Mouse (Mus musculus): ENCODE measurements around the gene Dkk3.
A peak's percentile ranks its signal among the peaks of the same experiment; 100 is the strongest.
"Not testable (repeated sequence)": the region's sequence is repeated elsewhere in the genome, so short reads cannot be mapped to it uniquely, and the experiment has no call there.

Gene Dkk3

DNA sequence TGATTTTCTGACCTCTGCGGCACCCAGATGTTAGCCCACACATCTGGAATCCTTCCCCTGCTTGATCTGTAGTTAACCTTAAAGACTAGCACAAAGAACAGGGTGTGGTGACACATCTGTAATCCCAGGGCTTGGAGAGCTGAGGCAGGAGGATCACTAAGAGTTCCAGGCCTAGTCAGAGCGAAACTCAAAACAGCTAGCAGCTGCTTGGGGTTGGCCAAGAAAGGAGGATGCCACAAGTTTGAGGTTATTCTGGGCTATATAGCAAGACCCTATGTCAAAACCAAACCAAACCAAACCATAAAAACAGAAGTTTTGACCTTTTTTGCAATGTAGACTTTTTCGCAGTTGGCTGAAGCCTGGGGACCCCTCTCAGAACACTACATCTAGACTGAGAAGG, 28.2 kb downstream of the Dkk3 start:
- DNase-seq (ENCODE audit: low spot score in 2 of 2): no peak

DNA sequence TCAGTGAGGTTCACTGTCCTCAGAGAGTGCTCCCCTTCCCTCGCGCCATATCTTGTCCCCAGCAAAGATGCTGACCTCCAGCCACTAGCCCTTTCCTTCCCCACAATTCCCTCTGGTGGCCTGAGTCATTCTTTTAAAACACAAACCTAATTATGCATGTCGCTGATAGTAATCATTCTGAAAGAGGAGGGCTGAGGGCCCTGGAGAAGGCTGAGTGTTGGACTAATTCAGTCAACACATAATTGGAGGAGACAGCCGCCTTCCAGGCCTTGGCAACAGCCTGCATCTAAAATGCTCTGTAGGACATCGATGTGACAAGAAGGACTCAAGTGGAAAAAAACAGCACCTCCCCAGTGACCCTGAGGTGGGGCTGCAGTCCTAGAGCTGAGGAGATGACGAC, 29.0 kb downstream of the Dkk3 start:
- no peak for DNase-seq (ENCODE audit: low spot score in 2 of 2)

DNA sequence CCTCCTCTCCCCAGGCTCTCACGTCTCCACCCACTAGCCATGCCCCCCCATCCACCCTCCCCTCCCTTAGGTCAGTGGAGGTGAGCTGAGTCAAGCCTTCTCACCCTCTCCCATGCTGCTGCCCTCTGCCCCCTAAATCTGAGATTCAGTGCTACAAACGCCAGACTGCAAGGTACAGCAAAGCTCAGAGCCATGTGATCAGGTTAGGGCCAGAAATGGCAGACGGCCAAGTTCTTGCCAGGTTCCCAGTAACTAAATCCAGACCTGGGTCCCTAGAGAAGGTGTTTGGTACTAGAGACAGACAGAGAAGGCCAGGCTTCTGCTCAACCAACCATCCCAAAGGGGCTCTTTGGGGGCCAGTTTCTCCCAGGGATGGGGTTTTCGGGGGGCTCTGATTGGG, 30.0 kb downstream of the Dkk3 start:
- no peak for DNase-seq (ENCODE audit: low spot score in 2 of 2)

DNA sequence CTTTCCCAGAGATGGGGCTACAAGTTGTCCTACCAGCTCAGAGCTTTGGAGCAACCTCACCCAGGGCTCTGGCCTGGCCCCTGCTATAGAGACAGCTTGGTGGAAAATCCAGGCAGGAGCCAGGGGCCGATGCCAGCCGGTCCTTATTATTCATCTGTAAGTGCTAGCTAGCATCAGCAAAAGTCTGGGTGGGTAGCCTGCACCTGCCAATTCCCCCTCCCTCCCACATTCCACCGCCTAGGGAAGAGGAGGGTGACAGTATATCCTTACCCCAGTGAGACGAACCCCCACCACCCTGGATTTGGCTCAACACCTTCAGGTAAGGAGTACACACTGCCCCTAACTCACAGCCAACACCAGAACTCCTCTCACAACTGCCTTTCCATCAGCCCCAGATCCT, 30.9 kb downstream of the Dkk3 start:
- no peak for DNase-seq (ENCODE audit: low spot score in 2 of 2)

DNA sequence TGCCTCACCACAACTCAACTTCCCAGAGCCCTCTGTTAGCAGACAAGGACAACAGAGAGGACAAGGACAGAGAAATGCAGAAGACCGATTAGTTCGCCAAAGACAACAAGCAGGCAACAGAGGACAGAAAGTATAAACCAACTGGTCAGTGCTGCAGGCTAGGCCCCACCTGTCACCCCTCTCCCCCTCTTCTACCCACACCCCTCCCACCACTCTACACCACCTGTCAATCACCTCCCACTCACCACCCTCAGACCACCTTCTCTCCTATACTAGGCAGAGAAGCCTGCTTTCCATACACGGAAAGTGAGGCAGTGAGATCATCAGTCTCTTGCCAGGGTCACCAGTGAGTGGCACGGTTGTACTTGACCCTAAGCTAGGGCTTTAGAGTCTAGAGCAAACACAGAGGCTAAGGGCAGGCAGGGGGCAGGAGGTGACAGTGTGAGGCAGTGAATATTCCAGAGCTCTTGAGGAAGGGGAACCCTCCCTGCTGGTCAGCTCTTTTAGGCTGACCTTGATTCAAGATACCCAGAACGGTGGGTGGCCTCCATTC, 31.7 kb downstream of the Dkk3 start:
- DNase-seq (ENCODE audit: low spot score in 2 of 2): no peak

DNA sequence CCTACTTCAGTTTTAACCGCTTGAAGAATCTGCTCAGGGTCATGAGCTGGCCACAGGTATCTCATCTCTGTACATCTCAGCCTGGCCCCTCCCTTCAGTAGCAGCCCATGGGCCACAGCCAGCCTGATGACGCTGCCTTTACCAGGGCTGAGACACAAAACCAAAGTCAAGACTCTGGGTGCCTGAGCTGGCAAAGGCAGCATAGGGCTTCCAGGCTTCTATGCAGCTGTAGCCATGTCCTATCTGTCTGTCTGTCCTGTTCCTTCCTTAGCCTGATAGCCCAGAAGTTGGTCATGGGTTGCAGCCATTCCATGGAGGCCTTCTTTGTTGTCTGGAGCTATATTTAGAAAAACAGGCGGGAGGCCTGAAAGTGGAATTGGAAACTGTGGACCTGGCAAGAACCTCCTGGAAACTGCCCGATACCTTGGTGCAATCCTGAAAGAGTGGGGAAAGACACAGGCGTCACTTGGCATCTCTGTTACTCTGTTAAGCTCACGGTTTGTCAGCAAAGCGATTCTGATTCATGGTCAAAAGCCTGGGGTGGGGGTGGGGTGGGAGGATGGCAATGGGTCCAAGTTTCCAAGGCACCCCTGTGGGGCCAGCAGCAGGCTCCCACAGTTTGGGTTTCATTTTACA, 33.1 kb downstream of the Dkk3 start:
- no peak for DNase-seq (ENCODE audit: low spot score in 2 of 2)

DNA sequence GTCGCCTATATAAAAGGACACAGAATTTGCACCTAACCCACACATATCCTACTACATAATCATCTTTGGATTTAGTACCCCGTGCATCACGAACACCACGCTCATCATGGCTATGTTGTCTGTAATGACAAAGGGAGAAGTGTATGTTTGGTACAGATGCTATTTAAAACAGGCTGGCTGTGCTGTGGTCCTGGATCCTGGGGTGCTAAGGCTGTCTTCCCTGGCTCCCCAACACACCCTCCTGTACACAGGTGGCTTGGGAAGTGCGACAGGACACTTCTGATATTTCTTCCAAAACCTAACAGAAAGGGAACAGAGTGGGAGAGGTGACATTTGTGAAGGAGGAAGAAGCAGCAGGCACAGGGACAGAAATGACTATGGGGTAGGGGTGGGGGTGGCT, 35.2 kb downstream of the Dkk3 start:
- DNase-seq (ENCODE audit: low spot score in 2 of 2): no peak

DNA sequence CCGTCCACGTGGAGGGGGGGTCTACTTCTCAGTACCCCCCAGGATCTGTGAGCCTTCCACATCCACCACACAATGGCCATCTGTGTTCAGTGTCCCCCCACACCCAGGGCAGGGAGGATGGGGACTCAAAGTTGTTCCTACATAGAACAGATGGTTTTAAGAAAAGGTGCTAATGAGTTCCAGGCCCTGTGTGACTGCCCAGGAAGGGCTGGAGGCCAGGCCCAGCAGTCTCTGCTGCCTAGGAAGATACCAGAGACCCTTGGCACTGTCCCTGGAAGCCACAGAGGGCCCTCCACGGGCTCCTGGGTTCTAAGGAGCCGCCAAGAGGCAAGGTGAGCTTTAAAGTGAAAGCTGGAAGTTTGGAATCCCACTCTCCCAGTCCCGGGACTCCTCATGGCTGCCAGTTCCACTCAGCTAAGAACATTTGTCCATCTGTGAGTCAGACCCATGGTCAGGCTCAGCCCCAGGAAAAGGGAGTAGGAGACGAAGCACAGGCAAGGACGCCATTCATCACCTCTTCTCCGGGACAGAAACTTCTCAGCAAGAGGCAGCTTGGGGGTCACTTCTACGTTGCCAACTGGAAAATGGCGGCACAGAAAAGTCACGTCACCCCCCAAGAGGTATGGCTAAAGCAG, 36.9 kb downstream of the Dkk3 start:
- DNase-seq (ENCODE audit: low spot score in 2 of 2): no peak

DNA sequence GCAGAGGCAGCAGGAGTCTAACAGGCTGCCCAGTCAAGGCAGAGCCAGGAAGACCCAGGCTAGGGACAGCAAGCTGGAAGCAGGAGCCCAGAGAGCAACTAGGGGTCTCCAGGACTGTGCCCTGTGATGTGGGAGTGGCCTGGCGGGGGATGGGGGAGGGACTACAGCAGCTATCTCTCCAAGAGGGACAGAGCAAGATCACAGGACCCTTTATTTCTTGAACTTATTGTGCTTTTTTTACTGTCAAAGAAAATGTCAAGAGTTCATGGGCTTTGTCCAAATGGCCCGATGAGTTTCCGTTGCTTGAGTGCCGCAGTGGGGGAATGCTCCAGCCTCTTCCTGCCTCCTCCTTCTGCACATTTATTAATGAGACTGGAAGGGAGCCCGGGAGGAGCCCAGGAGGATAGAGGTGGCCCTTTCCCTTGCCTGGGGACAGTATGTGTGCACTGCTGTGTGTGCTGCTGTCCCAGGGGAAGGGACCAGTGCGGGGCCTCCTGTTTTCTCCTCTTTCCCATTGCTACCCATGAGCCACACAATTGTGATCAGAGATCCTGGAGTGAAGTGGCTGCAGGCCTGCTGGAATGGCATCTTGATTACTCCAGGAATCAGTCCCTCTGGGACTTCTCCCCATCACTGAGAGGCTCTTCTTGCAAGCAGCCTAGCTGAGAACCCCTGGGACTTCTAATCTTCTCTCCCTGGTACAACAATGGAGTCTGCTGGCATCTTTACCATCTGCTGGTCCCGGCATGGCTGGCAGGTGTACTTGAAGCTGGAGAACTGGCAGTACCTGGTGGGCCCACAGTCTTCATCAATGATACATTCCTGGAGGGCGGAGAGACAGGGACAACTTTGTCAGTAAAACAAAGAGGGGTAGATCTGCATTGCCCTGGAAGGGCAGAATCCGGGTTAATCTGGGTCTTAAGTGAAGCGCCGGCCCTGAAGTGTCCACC, 37.7 kb downstream of the Dkk3 start:
- DNase-seq (ENCODE audit: low spot score in 2 of 2): no peak

DNA sequence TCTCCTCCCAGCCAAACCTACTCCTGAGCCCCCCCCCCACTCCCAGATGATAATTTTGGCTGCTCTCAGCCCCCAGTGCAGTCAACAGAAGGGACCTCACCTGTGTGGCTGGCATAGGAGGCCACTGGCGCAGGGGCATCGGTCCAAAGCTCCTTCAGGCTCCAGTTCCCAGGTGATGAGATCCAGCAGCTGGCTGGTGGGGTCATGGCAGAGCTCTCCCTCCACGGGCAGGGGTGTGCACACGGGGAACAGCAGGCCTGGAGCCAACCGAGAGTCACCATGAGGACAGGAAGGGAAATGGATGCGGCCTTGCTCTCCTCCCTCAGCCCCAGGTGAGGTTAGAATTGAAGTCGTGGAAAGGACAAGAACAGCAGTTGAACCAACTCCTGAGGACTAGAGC, 39.6 kb downstream of the Dkk3 start:
- no peak for DNase-seq (ENCODE audit: low spot score in 2 of 2)

DNA sequence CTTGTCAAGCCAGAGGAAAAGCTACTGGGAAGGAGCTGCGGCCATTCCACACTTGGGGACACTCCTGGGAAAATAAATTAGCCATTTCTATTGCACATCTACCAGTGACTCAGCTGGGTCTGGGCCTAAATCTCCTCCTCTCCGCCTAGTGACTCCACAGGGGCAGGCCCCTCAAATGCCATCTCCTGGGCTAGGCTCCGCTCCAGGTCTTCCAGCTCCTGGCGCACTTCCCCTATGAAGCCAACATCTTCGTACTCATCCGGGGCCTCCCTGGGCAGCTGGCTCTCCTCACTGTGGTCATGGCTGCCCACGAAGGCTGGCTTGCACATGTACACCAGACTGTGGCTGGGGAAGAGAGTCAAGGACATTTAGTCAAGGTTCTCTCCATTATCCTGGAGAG, 40.8 kb downstream of the Dkk3 start:
- DNase-seq (ENCODE audit: low spot score in 2 of 2): no peak

DNA sequence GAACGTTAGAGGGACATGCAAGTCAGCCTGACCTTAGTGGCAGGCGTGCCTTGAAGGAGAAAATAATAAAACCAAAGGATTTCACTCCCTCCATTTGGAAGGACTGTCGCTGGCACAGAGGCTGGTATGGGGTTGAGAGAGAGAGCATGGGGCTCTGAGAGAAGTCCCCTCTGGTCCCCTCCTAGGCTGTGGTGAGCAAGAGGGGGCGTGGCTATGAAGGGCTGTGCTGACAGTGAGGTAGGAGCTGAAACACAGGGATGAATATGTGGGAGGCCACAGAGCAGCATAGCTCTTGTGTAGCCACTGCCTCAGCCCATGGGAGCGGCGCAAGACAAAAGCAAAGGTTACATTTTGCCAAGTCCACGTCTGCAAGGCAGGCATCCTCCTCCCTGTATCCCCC, 41.4 kb downstream of the Dkk3 start:
- DNase-seq (ENCODE audit: low spot score in 2 of 2): no peak

DNA sequence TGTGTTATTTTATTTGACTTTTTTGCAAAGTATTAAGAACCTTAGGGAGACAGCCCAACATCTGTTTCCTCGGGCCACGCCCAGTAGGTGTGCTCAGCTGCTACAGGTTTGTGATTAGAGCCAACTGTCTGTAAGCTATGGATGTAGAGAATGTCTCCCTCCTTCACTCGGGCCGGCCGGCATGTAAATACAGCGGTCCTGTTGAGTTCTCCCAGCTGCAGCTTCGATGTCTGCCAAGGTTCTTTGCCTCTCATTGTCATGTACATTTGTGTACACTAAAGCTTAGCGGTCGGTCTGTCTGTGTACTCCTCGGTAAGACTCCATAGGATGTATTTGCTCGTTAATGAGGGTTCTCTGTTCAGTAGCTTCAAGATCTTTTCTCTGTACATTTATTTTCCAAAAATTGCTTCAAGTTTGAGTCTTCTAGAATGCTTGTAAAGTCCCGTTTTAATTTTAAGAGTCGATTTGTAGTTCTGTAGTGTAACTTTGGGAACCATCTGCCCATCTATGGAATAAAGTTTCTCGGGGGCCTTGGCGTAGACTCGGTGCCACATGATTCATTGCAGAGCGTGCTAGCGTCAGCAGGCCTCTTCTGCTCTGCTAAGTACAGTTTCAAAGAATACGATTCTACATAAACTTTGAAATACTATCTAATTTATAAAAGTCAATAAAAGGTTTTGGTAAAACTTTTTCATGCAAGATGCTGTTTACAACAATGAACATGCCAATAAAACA, 48.1 kb downstream of the Dkk3 start:
- DNase-seq (ENCODE audit: low spot score in 2 of 2): no peak

DNA sequence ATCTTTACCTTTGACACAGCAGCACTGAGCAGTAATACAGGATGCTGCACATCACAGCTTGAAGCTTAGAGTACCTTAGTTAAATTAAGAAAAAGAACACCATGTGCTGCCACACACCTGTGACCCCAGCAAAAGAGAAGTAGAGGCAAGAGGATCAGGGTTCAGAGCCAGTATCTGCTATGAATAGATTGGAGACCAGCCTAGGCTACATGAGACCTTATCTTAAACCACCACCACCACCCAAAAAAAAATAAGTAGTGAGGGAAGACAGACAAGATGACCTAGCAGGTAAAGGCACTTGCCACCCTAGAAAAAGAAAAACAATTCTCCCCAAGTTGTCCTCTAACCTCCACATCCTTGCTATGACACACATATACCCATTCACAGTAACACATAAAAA, 50.1 kb downstream of the Dkk3 start:
- no peak for DNase-seq (ENCODE audit: low spot score in 2 of 2)

DNA sequence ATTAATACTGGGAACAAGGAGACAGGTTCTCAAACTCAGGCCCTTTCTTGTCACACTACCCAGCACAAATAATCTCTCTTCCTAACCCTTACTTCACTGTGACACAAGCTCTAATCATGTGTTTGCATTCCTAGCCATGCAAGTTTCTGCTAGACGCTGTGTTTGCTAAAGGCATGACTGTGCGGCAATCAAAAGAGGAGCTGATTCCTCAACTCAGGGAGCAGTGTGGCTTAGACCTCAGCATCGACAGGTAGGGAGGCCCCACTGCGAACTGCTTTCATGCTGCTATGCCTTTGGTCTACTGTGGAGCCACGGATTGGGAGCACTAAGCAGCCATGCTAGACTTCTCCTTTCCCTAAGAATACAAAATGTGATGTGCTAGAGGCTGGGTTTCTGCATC, 55.0 kb downstream of the Dkk3 start:
- DNase-seq (ENCODE audit: low spot score in 2 of 2): no peak

DNA sequence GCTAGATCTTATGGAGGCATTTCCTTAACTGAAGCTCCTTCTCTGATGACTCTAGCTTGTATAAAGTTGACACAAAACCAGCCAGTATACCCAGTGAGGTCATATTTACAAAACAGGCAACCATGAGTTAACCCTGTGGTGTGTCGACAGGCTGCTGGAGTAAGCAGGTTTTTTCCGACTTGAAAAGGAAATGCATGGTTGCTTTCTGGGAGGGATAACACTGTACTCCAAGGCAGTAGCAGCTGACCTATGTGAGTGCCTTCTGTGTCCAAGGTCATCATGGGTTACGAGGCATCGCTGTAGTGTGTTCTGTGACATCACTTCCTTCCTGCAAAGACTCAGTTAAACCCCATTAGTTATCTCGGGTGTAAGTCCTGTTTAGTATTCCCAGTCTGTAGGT, 55.9 kb downstream of the Dkk3 start:
- no peak for DNase-seq (ENCODE audit: low spot score in 2 of 2)

DNA sequence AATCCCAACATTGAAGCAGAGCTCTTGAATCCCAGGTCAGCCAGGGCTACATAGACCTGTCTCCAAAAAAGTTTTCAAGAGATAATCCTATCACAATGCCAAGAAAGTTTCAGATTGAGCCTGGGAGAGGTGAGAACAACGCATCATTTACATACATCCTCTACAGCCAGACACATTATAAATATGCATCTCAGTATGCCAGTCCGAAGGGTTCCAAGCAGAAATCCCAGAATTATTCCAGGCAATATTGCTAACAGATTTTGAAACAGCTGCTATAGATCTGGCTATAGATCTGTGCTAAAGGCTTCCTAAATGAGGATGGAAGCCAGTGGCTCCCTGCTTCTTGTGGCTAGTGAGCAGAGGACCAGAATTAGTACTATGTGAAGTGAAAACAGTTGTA, 58.0 kb downstream of the Dkk3 start:
- DNase-seq (ENCODE audit: low spot score in 2 of 2): no peak

DNA sequence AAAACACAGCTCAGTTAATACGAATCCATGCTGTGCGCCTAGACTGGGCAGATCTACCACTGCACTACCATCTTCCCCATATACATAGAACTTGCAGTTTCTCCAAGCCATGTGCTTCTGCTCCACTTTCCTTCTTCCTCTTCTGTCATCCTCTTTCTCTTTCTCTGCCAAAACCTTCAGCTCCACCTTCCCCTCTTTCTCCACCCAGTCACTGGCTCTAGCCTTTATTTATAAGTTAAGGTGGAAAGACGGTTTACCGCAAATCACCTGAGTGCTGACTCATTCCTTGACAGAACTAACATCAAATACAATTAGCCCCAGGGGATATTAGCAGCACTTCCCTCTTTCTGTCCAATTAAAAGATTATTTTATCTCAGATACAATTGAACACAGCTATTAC, 63.9 kb downstream of the Dkk3 start:
- DNase-seq (ENCODE audit: low spot score in 2 of 2): not testable (repeated sequence)

DNA sequence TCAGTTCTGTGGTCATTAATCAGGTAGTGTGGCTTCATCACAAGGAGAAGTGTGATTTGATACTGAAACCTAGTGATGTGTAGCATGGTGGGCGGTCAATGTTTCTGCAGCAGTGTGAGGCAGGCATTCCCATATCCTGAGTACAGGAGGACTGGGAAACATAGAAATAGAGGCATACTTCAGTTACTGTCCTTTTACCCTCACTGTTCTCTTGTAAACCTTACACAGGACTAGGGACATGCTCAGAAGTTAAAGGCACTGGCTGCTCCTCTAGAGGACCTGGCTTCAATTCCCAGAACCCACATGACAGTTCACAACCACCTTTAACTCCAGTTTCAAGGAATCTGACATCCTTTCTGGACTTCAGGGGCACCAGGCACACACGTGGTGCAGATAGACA, 72.7 kb downstream of the Dkk3 start:
- no peak for DNase-seq (ENCODE audit: low spot score in 2 of 2)

DNA sequence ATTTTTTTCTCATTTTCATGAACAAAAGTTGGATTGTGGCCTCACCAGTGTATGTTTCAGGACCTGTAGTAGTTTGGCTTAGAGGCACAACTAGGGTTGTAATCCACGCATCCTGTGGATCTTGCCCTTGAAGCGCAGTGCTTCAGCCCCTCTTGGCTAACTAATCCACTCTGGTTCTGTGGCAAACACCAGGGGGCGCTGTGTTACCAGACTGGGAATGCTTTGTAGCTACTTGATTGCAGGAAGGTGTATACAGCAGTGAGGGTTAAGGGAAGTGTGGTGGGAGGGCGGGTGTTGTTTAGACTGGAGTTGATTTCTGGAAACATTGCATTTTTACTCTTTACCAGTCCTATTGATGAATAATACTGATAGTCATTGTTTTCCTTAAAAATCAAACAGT, 73.8 kb downstream of the Dkk3 start:
- DNase-seq (ENCODE audit: low spot score in 2 of 2): peak; percentile 76 to 88

DNA sequence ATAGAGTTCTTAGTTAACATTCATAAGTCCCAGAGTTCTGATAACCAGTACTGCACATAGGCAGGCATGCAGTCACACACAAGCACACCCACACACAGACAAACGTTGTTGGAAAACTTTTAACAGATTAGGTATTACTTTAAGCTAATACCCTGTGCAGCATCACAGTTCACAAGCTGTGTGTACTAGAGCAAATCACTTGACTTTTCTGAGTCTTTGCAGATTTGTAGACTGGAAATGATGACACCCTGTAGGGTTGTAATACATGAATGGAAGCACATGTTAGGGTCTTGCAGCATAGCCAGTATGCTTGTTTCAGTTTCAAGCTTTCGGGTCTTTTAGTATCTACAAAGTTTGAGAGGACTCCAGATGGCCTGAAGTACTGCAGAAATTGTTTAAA, 74.6 kb downstream of the Dkk3 start:
- DNase-seq (ENCODE audit: low spot score in 2 of 2): no peak

DNA sequence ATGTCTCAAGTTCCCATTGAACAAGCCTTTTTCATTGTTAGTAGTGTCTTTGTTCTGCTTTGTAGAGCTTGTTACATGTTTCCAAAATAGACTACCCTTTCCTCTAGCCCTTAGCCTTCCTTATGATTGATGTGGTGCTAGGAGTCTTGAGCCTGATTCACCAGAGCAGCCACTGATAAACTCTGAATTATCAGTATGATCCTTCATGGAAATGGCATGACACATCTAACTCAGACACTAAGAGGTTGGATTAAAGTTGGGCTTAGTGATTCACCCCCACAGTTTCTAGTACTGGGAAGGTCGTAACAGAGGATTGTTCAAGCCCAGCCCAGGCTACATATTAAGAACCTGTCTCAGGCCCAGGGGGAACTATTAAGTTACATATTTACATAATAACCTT, 76.2 kb downstream of the Dkk3 start:
- no peak for DNase-seq (ENCODE audit: low spot score in 2 of 2)

All from spleen, postnatal 10 days (tissue).